Mouse (Mus musculus) heart, embryonic 16.5 days (tissue): ENCODE measurements around the gene Akap13. TPM values are rescaled to one million over a fixed set of nuclear protein-coding genes. Genes with fewer than 3 reads are reported as not detected.

Experiments
- ATAC-seq: fragments of 200-750 bp; cut with Nextera tagmentation; replicated peaks from 2 replicates; pipeline ENCODE4 v1.8.0; 2017; ENCODE audit warnings: moderate number of reproducible peaks; ENCODE audit not compliant: insufficient read depth, low FRiP score; ENCODE audit errors: extremely low read depth
- H3K27ac ChIP-seq: fragments of 300-500 bp; sonication (generic); 2 replicates; pipeline ENCODE4 v1.5.1; 2014; ENCODE audit warnings: mild to moderate bottlenecking, low read length, control low read depth, moderate library complexity
- H3K27me3 ChIP-seq: fragments of 300-500 bp; sonication (generic); 2 replicates; pipeline ENCODE4 v1.6.1; 2014; ENCODE audit warnings: low read length, mixed read lengths; ENCODE audit not compliant: control insufficient read depth, insufficient read depth
- H3K36me3 ChIP-seq: fragments of 300-500 bp; sonication (generic); 2 replicates; pipeline ENCODE4 v1.6.1; 2014; ENCODE audit not compliant: control insufficient read depth, insufficient read depth
- H3K4me1 ChIP-seq: fragments of 300-500 bp; sonication (generic); 2 replicates; pipeline ENCODE4 v1.6.1; 2014; ENCODE audit warnings: low read length, mixed read lengths; ENCODE audit not compliant: control insufficient read depth, insufficient read depth
- H3K4me2 ChIP-seq: fragments of 300-500 bp; sonication (generic); 2 replicates; pipeline ENCODE4 v1.6.1; 2014; ENCODE audit warnings: low read depth, mild to moderate bottlenecking, control low read depth, low read length
- H3K4me3 ChIP-seq: fragments of 300-500 bp; sonication (generic); 2 replicates; pipeline ENCODE4 v1.5.1; 2014; ENCODE audit warnings: mild to moderate bottlenecking, control low read depth, low read length
- H3K9ac ChIP-seq: fragments of 300-500 bp; sonication (generic); 2 replicates; pipeline ENCODE4 v1.6.1; 2014; ENCODE audit warnings: low read length, control low read depth
- H3K9me3 ChIP-seq: fragments of 300-500 bp; sonication (generic); replicated peaks from 2 replicates; pipeline ENCODE4 v1.6.1; 2016; ENCODE audit warnings: low read length; ENCODE audit not compliant: control insufficient read depth
- WGBS: fragments of 180-500 bp; shearing (Covaris S2); extraction: QIAGEN DNeasy Blood & Tissue Kit; methylation state at CpG from one replicate; pipeline ENCODE4 v1.1.7; 2014; 5-methylcytosine and 5-hydroxymethylcytosine counted together
- polyA plus RNA-seq: library from polyadenylated mRNA; unstranded; fragments of >200 nt; fragmentation: Nextera tagmentation; extraction: Ambion mirVana; gene quantifications from 2 replicates; pipeline ENCODE4 v1.2.1, GENCODE M21; 2015

The Akap13 gene
- polyA plus RNA-seq, 1 experiment from 2014 or later: 47.3 TPM

- no peak for ATAC-seq
- Histone ChIP-seq H3K9ac (no peak overlapping the region), H3K9me3 (no peaks in the 10 kb centered on the region), H3K27ac (no peak overlapping the region), H3K27me3 (no peaks in the 10 kb centered on the region), H3K4me1 (peaks cover 13% of the 10 kb centered on the region), H3K36me3 (no peaks in the 10 kb centered on the region), H3K4me2 (no peak overlapping the region), H3K4me3 (no peak overlapping the region)
- WGBS: 51% methylated on average over 3 of the region's 3 CpGs
These were observed 338.5 kb downstream of the Akap13 start for GRCm38 (mm10) chr7:75793654-75794335.

- H3K9ac ChIP-seq: no peak overlapping the region
- H3K27ac ChIP-seq: no peak overlapping the region
- no peak overlapping the region for H3K4me2 ChIP-seq
- no peak overlapping the region for H3K4me3 ChIP-seq
- H3K27me3 ChIP-seq: no peaks in the 10 kb centered on the region
- H3K36me3 ChIP-seq: no peaks in the 10 kb centered on the region
- 76% methylated on average over 8 of the region's 8 CpGs for WGBS
- no peak for ATAC-seq
- no peaks in the 10 kb centered on the region for H3K9me3 ChIP-seq
- peaks cover 10% of the 10 kb centered on the region for H3K4me1 ChIP-seq
These were observed 339.8 kb downstream of the Akap13 start for GRCm38 (mm10) chr7:75795106-75795505.

- Histone ChIP-seq H3K36me3 (no peaks in the 10 kb centered on the region), H3K27ac (no peak overlapping the region; the same call in 1 of the 2 replicates), H3K9ac (no peak overlapping the region), H3K9me3 (no peaks in the 10 kb centered on the region), H3K4me3 (no peak overlapping the region), H3K4me2 (peak overlapping the region; percentile 35; the same call in 1 of the 2 replicates), H3K4me1 (peaks cover 3% of the 10 kb centered on the region; the same call in 1 of the 2 replicates), H3K27me3 (no peaks in the 10 kb centered on the region)
- ATAC-seq: 0 out of 2 replicates have a peak, but pooled peaks have one; percentile 34
- 15% methylated on average over 9 of the region's 9 CpGs for WGBS
These were observed 341.1 kb downstream of the Akap13 start for GRCm38 (mm10) chr7:75796474-75796873.

- no peak overlapping the region for H3K4me3 ChIP-seq
- H3K9me3 ChIP-seq: no peaks in the 10 kb centered on the region
- H3K9ac ChIP-seq: no peak overlapping the region
- no peak for ATAC-seq
- no peaks in the 10 kb centered on the region for H3K27me3 ChIP-seq
- H3K4me2 ChIP-seq: no peak overlapping the region
- WGBS: 65% methylated on average over 4 of the region's 4 CpGs
- no peaks in the 10 kb centered on the region for H3K36me3 ChIP-seq
- no peak overlapping the region for H3K27ac ChIP-seq
- H3K4me1 ChIP-seq: peaks cover 3% of the 10 kb centered on the region; the same call in 1 of the 2 replicates
These were observed 345.2 kb downstream of the Akap13 start for GRCm38 (mm10) chr7:75800530-75800929.

GRCm38 (mm10) chr7:75801022-75801421 lies 345.7 kb downstream of the Akap13 start:
- Histone ChIP-seq H3K27ac (no peak overlapping the region), H3K4me1 (peaks cover 4% of the 10 kb centered on the region), H3K4me3 (no peak overlapping the region), H3K9ac (no peak overlapping the region), H3K9me3 (no peaks in the 10 kb centered on the region), H3K27me3 (no peaks in the 10 kb centered on the region), H3K36me3 (no peaks in the 10 kb centered on the region), H3K4me2 (no peak overlapping the region)
- ATAC-seq: no peak
- 93% methylated on average over 3 of the region's 3 CpGs for WGBS

GRCm38 (mm10) chr7:75801621-75802358 lies 346.5 kb downstream of the Akap13 start:
- no peak for ATAC-seq
- Histone ChIP-seq H3K4me3 (no peak overlapping the region), H3K9ac (no peak overlapping the region), H3K36me3 (no peaks in the 10 kb centered on the region), H3K4me1 (peaks cover 9% of the 10 kb centered on the region), H3K9me3 (no peaks in the 10 kb centered on the region), H3K27me3 (no peaks in the 10 kb centered on the region), H3K27ac (no peak overlapping the region), H3K4me2 (no peak overlapping the region)
- WGBS: 91% methylated on average over 5 of the region's 5 CpGs

- no peak overlapping the region for H3K4me3 ChIP-seq
- H3K4me2 ChIP-seq: no peak overlapping the region
- no peak for ATAC-seq
- no peak overlapping the region for H3K9ac ChIP-seq
- no peaks in the 10 kb centered on the region for H3K9me3 ChIP-seq
- WGBS: 75% methylated on average over 3 of the region's 3 CpGs
- H3K27ac ChIP-seq: no peak overlapping the region
- H3K4me1 ChIP-seq: peaks cover 11% of the 10 kb centered on the region
- no peaks in the 10 kb centered on the region for H3K27me3 ChIP-seq
- no peaks in the 10 kb centered on the region for H3K36me3 ChIP-seq
These were observed 347.6 kb downstream of the Akap13 start for GRCm38 (mm10) chr7:75802887-75803286.
